Mouse (Mus musculus) frontal cortex, postnatal 14 days (tissue): ENCODE measurements at regions not wholly inside any gene's neighbourhood (a gene's known extent, or its start where the extent isn't known, plus 50 kb on each side); places are given as distances from the start of the nearest gene placed in this dataset.

ENCODE experiments used
- DNase-seq, 2 experiments: peaks; one replicate each; pipeline ENCODE4 v3.0.0; 2022; ENCODE audit warnings: low spot score in 2 of 2

- no peak for DNase-seq
Observed at GRCm38 (mm10) chr3:66646251-66646650, 334.9 kb upstream of the Rsrc1 start.

GRCm38 (mm10) chr3:66649271-66649670 lies 331.9 kb upstream of the Rsrc1 start:
- no peak for DNase-seq

GRCm38 (mm10) chr3:66650076-66650748 lies 331.0 kb upstream of the Rsrc1 start:
- peak; percentile 7 to 10 for DNase-seq

GRCm38 (mm10) chr3:66650749-66651472 lies 330.3 kb upstream of the Rsrc1 start:
- DNase-seq: no peak

- no peak for DNase-seq
Observed at GRCm38 (mm10) chr3:66652139-66652846, 328.9 kb upstream of the Rsrc1 start.

- DNase-seq: no peak
Observed at GRCm38 (mm10) chr3:66653961-66654360, 327.2 kb upstream of the Rsrc1 start.

GRCm38 (mm10) chr3:66654860-66655259 lies 326.3 kb upstream of the Rsrc1 start:
- DNase-seq: no peak

- no peak for DNase-seq
Observed at GRCm38 (mm10) chr3:66656458-66656857, 324.7 kb upstream of the Rsrc1 start.

GRCm38 (mm10) chr3:66660555-66660954 lies 320.6 kb upstream of the Rsrc1 start:
- DNase-seq: no peak

GRCm38 (mm10) chr3:66661826-66662618 lies 319.2 kb upstream of the Rsrc1 start:
- DNase-seq: no peak

- no peak for DNase-seq
Observed at GRCm38 (mm10) chr3:66683589-66684286, 297.5 kb upstream of the Rsrc1 start.

- no peak for DNase-seq
Observed at GRCm38 (mm10) chr3:66684287-66684903, 296.8 kb upstream of the Rsrc1 start.

GRCm38 (mm10) chr3:66685136-66685535 lies 296.1 kb upstream of the Rsrc1 start:
- DNase-seq: no peak

GRCm38 (mm10) chr3:66687126-66687525 lies 294.1 kb upstream of the Rsrc1 start:
- no peak for DNase-seq

- no peak for DNase-seq
Observed at GRCm38 (mm10) chr3:66690906-66691522, 290.2 kb upstream of the Rsrc1 start.

- DNase-seq: no peak
Observed at GRCm38 (mm10) chr3:66695125-66695524, 286.1 kb upstream of the Rsrc1 start.

GRCm38 (mm10) chr3:66695661-66696253 lies 285.4 kb upstream of the Rsrc1 start:
- DNase-seq: no peak

GRCm38 (mm10) chr3:66698083-66698482 lies 283.1 kb upstream of the Rsrc1 start:
- DNase-seq: no peak

- DNase-seq: no peak
Observed at GRCm38 (mm10) chr3:66705766-66706165, 275.4 kb upstream of the Rsrc1 start.

- DNase-seq: no peak
Observed at GRCm38 (mm10) chr3:66735468-66735867, 245.7 kb upstream of the Rsrc1 start.
